Mouse (Mus musculus) lung, embryonic 15.5 days (tissue): ENCODE results near the gene Spry2. TPM values are rescaled to one million over a fixed set of nuclear protein-coding genes. Genes with fewer than 3 reads are reported as not detected.
A peak's percentile ranks its signal among the peaks of the same experiment; 100 is the strongest.

Experiments
- ATAC-seq: fragments of 200-750 bp; cut with Nextera tagmentation; 2 replicates; pipeline ENCODE4 v1.8.0; 2017; ENCODE audit warnings: moderate number of reproducible peaks, borderline replicate concordance; ENCODE audit not compliant: low FRiP score, low TSS enrichment; ENCODE audit errors: extremely low read depth
- H3K27ac ChIP-seq: fragments of 300-500 bp; sonication (generic); 2 replicates; pipeline ENCODE4 v1.5.1; 2015; ENCODE audit warnings: moderate library complexity, mild to moderate bottlenecking, inconsistent platforms
- H3K27me3 ChIP-seq: fragments of 300-500 bp; sonication (generic); 2 replicates; pipeline ENCODE4 v1.6.1; 2015; ENCODE audit warnings: inconsistent platforms
- H3K36me3 ChIP-seq: fragments of 300-500 bp; sonication (generic); 2 replicates; pipeline ENCODE4 v1.6.1; 2015; ENCODE audit warnings: inconsistent platforms
- H3K4me1 ChIP-seq: fragments of 300-500 bp; sonication (generic); 2 replicates; pipeline ENCODE4 v1.6.1; 2015; ENCODE audit warnings: inconsistent platforms
- H3K4me2 ChIP-seq: fragments of 300-500 bp; sonication (generic); 2 replicates; pipeline ENCODE4 v1.6.1; 2015; ENCODE audit warnings: inconsistent platforms, mild to moderate bottlenecking, moderate library complexity
- H3K4me3 ChIP-seq: fragments of 300-500 bp; sonication (generic); 2 replicates; pipeline ENCODE4 v1.5.1; 2015; ENCODE audit warnings: mild to moderate bottlenecking, inconsistent platforms
- H3K9ac ChIP-seq: fragments of 300-500 bp; sonication (generic); 2 replicates; pipeline ENCODE4 v1.6.1; 2015; ENCODE audit warnings: inconsistent platforms
- H3K9me3 ChIP-seq: fragments of 300-500 bp; sonication (generic); 2 replicates; pipeline ENCODE4 v1.6.1; 2016; ENCODE audit warnings: inconsistent platforms
- WGBS: fragments of 180-500 bp; shearing (Covaris S2); methylation state at CpG from one replicate; pipeline ENCODE4 v1.1.7; 2015; 5-methylcytosine and 5-hydroxymethylcytosine counted together
- polyA plus RNA-seq: library from polyadenylated mRNA; unstranded; fragments of >200 nt; fragmentation: Nextera tagmentation; extraction: Ambion mirVana; gene quantifications from 2 replicates; pipeline ENCODE4 v1.2.1, GENCODE M21; 2015

The Spry2 gene
- polyA plus RNA-seq, 1 experiment from 2014 or later, result 43.9 TPM

DNA sequence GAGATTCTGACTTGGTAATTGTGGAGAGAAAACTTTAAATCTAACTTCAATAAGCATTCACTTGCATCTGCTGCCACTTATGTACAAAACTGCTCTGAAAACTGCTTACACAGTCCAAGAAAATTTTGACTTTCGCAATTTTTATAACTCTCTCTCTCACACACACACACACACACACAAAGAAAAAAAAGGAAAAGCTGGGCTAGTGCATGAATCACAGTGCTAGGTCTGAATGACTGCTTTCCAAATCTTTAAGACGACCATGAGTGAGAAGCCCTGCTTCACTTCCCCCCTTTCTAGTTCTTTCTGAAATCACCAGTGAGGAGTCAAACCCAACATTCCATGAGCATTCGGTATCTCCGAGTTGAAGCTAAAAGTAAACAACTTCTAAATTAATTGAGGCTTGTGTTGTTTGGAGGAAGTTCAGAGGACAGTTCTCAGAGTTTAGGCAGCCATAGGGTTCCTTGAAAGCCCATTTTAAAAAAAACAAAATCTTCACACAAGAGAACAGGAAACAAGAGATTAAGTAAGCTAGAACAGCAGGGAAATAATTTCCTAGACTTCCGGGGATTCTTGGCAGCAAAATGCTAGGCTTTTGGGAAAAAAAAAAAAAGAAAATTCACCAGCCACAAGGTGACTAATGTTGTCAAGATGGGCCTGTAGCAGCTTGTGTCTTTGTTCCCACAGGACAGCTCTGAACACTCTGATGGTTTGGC is 5.9 kb downstream of the Spry2 start:
- no peaks in the 10 kb centered on the region for H3K27me3 ChIP-seq
- no peak overlapping the region for H3K4me2 ChIP-seq
- ATAC-seq, result peak; percentile 24; the same call in 1 of the 2 replicates
- H3K9ac ChIP-seq, result no peak overlapping the region
- H3K4me3 ChIP-seq, result no peak overlapping the region
- WGBS, result 15% methylated on average over 5 of the region's 5 CpGs
- peak overlapping the region; percentile 75 for H3K27ac ChIP-seq
- H3K36me3 ChIP-seq, result peaks cover 12% of the 10 kb centered on the region; the same call in 1 of the 2 replicates
- peaks cover 32% of the 10 kb centered on the region for H3K4me1 ChIP-seq
- H3K9me3 ChIP-seq, result no peaks in the 10 kb centered on the region

DNA sequence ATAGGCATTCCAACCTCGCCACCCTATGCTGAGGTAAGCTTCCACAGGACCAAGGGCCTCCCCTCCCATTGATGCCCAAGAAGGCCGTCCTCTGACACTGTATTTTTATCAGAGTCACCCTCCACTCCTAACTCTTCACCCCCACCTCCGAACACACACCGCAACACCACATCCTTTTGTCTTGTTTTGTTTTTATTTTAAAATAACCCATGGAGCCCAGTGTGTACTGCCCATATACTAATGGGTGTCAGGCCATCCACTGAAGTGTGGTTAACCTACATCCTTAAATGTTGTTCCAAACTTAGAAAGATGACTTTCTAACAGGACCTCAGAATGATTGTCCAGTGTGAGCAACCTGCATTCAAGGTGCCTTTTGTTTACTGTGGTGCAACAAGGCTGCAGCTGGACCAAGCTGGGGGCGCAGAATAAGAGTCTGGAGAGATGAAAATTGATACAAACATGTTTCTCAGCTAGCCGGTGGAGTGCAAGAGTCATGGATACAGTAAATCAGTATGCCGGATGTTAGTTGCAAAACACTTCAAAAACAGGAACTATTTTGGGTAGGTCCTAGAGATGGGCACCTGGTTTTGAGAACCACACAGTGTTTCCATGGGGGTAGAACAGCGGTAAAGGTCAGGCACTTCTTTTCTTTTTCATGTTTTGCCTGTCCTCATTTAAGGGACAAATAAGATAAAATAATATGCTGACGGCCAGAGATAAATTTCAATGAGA is 9.8 kb downstream of the Spry2 start:
- Histone ChIP-seq H3K9ac (no peak overlapping the region), H3K4me3 (no peak overlapping the region), H3K9me3 (no peaks in the 10 kb centered on the region), H3K27ac (no peak overlapping the region), H3K27me3 (no peaks in the 10 kb centered on the region), H3K4me1 (peaks cover 17% of the 10 kb centered on the region), H3K36me3 (0 out of 2 replicates have a peak, but pooled peaks cover 5% of the 10 kb centered on the region), H3K4me2 (no peak overlapping the region)
- ATAC-seq, result no peak
- WGBS, result 86% methylated on average over 9 of the region's 9 CpGs

DNA sequence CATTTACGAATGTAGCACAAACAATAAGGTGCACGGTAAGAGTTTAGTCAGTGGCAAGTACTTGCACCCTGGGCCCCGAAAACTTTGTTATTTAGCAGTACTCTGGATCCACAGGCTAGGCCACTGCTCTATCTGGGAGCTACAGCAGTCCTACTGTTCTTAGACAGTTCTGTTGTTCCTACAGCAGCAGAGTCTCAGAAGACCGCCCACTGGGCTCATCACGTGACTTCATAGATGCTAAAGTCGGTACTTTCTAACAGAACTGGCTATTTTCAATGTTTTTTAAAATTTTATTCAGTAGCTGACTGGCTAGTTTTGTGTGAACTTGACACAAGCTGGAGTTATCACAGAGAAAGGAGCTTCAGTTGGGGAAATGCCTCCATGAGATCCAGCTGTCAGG is 11.4 kb downstream of the Spry2 start:
- H3K9ac ChIP-seq, result no peak overlapping the region
- H3K4me3 ChIP-seq, result no peak overlapping the region
- no peak overlapping the region for H3K27ac ChIP-seq
- H3K9me3 ChIP-seq, result no peaks in the 10 kb centered on the region
- no peaks in the 10 kb centered on the region for H3K27me3 ChIP-seq
- 0 out of 2 replicates have a peak, but pooled peaks cover 5% of the 10 kb centered on the region for H3K36me3 ChIP-seq
- no peak for ATAC-seq
- H3K4me1 ChIP-seq, result peaks cover 2% of the 10 kb centered on the region
- no peak overlapping the region for H3K4me2 ChIP-seq
- WGBS, result 81% methylated on average over 6 of the region's 6 CpGs

- 81% methylated on average over 6 of the region's 6 CpGs for WGBS
Measured at GRCm38 (mm10) chr14:105883215-105883614, 13.4 kb downstream of the Spry2 start.

GRCm38 (mm10) chr14:105878359-105878758 is 18.3 kb downstream of the Spry2 start:
- WGBS, result 82% methylated on average over 10 of the region's 10 CpGs
- no peak for ATAC-seq
- no peak overlapping the region for H3K4me2 ChIP-seq
- no peaks in the 10 kb centered on the region for H3K4me1 ChIP-seq
- no peak overlapping the region for H3K27ac ChIP-seq
- no peaks in the 10 kb centered on the region for H3K27me3 ChIP-seq
- no peak overlapping the region for H3K9ac ChIP-seq
- no peaks in the 10 kb centered on the region for H3K36me3 ChIP-seq
- no peaks in the 10 kb centered on the region for H3K9me3 ChIP-seq
- no peak overlapping the region for H3K4me3 ChIP-seq

More at GRCm38 (mm10) chr14:105883215-105883614, 13.4 kb downstream of the Spry2 start:
- Histone ChIP-seq H3K27ac (no peak overlapping the region), H3K27me3 (no peaks in the 10 kb centered on the region), H3K4me3 (no peak overlapping the region), H3K4me2 (no peak overlapping the region), H3K36me3 (no peaks in the 10 kb centered on the region), H3K9me3 (no peaks in the 10 kb centered on the region), H3K9ac (no peak overlapping the region), H3K4me1 (no peaks in the 10 kb centered on the region)
- no peak for ATAC-seq

DNA sequence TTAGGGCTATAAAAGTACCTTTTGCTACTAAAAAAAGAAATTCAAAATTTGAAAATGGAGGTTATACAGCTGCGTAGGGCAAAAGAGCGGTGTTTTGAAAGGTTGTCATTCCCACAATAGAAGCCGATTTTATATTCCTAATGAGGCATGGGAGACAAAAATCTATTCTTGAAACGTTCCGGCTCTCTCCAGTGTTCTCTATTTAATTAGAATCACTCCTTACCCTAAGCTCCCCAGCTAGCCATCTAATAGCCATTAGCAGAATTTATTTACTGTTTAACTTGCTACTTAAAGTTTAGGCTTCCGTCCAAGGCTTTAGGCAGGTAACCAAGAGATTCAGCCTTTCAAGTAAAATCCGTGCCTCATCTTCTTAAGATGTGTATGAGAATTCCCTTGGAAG is 20.2 kb downstream of the Spry2 start:
- 86% methylated on average over 7 of the region's 7 CpGs for WGBS
- no peak overlapping the region for H3K27ac ChIP-seq

DNA sequence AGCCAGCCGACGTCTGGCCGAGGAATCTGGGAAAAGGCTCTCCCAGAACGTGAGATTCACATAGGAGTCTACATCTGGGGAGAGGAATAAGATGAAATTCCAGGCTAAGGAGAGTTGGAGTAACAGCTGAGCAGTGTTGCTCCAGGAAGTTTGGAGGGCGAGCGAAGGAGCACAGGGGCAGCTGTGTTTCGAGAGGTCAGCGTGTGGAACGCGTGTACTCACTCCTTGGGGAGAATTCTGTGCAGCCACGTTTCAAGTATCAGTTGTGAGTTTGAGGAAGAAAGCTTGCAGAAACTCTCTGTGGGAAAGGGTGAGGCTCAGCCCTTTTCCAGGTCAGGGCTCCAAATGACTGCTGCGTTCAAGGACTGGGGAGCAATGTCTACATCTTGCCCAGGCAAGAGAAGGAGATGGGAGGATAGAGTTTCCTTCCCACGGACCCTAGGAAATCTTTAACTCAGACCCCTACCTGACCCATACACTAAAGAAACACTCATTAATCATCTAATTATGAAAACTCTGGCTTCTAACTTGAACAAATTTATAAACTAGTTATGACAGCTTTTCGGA is 26.2 kb downstream of the Spry2 start:
- 47% methylated on average over 14 of the region's 14 CpGs for WGBS
- Histone ChIP-seq H3K4me3 (no peak overlapping the region), H3K9me3 (no peaks in the 10 kb centered on the region), H3K9ac (no peak overlapping the region), H3K27ac (peak overlapping the region; percentile 22), H3K27me3 (no peaks in the 10 kb centered on the region), H3K4me2 (0 out of 2 replicates have a peak overlapping the region, but pooled peaks have one; percentile 10), H3K4me1 (peaks cover 7% of the 10 kb centered on the region; the same call in 1 of the 2 replicates), H3K36me3 (no peaks in the 10 kb centered on the region)
- peak; percentile 27; the same call in 1 of the 2 replicates for ATAC-seq

More for the DNA sequence above, 20.2 kb downstream of the Spry2 start:
- Histone ChIP-seq H3K4me2 (no peak overlapping the region), H3K27me3 (no peaks in the 10 kb centered on the region), H3K36me3 (no peaks in the 10 kb centered on the region), H3K4me1 (no peaks in the 10 kb centered on the region), H3K9me3 (no peaks in the 10 kb centered on the region), H3K9ac (no peak overlapping the region), H3K4me3 (no peak overlapping the region)
- no peak for ATAC-seq

GRCm38 (mm10) chr14:105865381-105865938 is 31.2 kb downstream of the Spry2 start:
- Histone ChIP-seq H3K4me2 (no peak overlapping the region), H3K27me3 (no peaks in the 10 kb centered on the region), H3K4me1 (peaks cover 5% of the 10 kb centered on the region; the same call in 1 of the 2 replicates), H3K27ac (no peak overlapping the region), H3K4me3 (no peak overlapping the region), H3K9ac (no peak overlapping the region), H3K36me3 (no peaks in the 10 kb centered on the region), H3K9me3 (no peaks in the 10 kb centered on the region)
- no peak for ATAC-seq
- 85% methylated on average over 5 of the region's 5 CpGs for WGBS

GRCm38 (mm10) chr14:105862199-105862598 is 34.4 kb downstream of the Spry2 start:
- H3K9me3 ChIP-seq, result no peaks in the 10 kb centered on the region
- H3K27ac ChIP-seq, result no peak overlapping the region
- 77% methylated on average over 11 of the region's 11 CpGs for WGBS
- no peak overlapping the region for H3K4me3 ChIP-seq
- no peaks in the 10 kb centered on the region for H3K27me3 ChIP-seq
- H3K36me3 ChIP-seq, result no peaks in the 10 kb centered on the region
- no peak overlapping the region for H3K9ac ChIP-seq
- no peaks in the 10 kb centered on the region for H3K4me1 ChIP-seq
- ATAC-seq, result no peak
- no peak overlapping the region for H3K4me2 ChIP-seq

- Histone ChIP-seq H3K4me3 (no peak overlapping the region), H3K36me3 (no peaks in the 10 kb centered on the region), H3K4me2 (no peak overlapping the region), H3K27me3 (no peaks in the 10 kb centered on the region), H3K27ac (no peak overlapping the region), H3K4me1 (no peaks in the 10 kb centered on the region), H3K9ac (no peak overlapping the region), H3K9me3 (no peaks in the 10 kb centered on the region)
- no peak for ATAC-seq
- WGBS, result 29% methylated on average over 6 of the region's 6 CpGs
Measured at GRCm38 (mm10) chr14:105860920-105861319, 35.7 kb downstream of the Spry2 start.

DNA sequence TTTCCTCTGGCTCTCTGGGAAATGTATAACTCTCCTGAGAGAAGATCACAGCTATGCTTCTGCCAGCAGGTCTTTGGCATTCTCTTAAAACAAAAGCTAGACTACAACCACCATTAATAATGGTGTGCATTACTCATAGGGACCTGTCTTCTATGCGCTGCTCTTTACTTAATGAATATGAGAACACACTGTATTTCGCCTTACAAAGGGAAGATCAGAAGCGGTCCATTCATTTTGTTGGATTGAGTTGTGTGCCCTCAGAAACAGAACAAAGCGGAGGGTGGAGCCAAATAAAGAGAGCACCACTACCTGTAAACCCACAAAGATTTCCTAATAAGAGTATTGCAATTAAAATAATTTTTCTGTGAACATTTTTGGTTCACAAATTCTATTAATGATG is 36.3 kb downstream of the Spry2 start:
- no peak overlapping the region for H3K4me2 ChIP-seq

More for the DNA sequence above, 36.3 kb downstream of the Spry2 start:
- no peaks in the 10 kb centered on the region for H3K27me3 ChIP-seq
- WGBS, result 91% methylated on average over 4 of the region's 4 CpGs
- H3K9ac ChIP-seq, result no peak overlapping the region
- no peak overlapping the region for H3K27ac ChIP-seq
- no peaks in the 10 kb centered on the region for H3K36me3 ChIP-seq
- H3K4me3 ChIP-seq, result no peak overlapping the region
- no peaks in the 10 kb centered on the region for H3K4me1 ChIP-seq
- ATAC-seq, result no peak
- H3K9me3 ChIP-seq, result no peaks in the 10 kb centered on the region
